Mouse (Mus musculus) bone marrow, adult 2 months (tissue): ENCODE measurements around the gene Vav3. TPM values are rescaled to one million over a fixed set of nuclear protein-coding genes. Genes with fewer than 3 reads are reported as not detected.
"Not testable (repeated sequence)": the region's sequence is repeated elsewhere in the genome, so short reads cannot be mapped to it uniquely, and the experiment has no call there.

Experiments
- H3K27ac ChIP-seq: fragments of 200-500 bp; 2 replicates; pipeline ENCODE4 v1.5.1; 2012; ENCODE audit warnings: low read depth, mild to moderate bottlenecking, control low read depth, inconsistent platforms, low read length; ENCODE audit not compliant: control insufficient read depth, poor library complexity, insufficient read depth
- H3K4me1 ChIP-seq: fragments of 200-500 bp; 2 replicates; pipeline ENCODE4 v1.6.1; 2011; ENCODE audit warnings: low read length; ENCODE audit not compliant: control insufficient read depth, insufficient read depth
- H3K4me3 ChIP-seq: fragments of 200-500 bp; replicated peaks from 2 replicates; pipeline ENCODE3; 2011; ENCODE audit warnings: mild to moderate bottlenecking, low read depth, low read length, control low read depth; ENCODE audit not compliant: control insufficient read depth
- CTCF ChIP-seq: fragments of 200-500 bp; IDR thresholded peaks from 2 replicates; pipeline ENCODE4 v1.5.1; 2011; ENCODE audit warnings: low read length, control low read depth; ENCODE audit not compliant: control insufficient read depth, insufficient read depth
- POLR2A ChIP-seq: fragments of 200-500 bp; IDR thresholded peaks from 2 replicates; pipeline ENCODE4 v1.6.1; 2011; ENCODE audit warnings: low read depth, mild to moderate bottlenecking, control low read depth, low read length, borderline replicate concordance; ENCODE audit not compliant: control insufficient read depth
- WGBS: fragments of 180-500 bp; shearing (Covaris S2); methylation state at CpG from one replicate; pipeline ENCODE4 v1.1.7; 2018; 5-methylcytosine and 5-hydroxymethylcytosine counted together
- polyA plus RNA-seq: library from polyadenylated mRNA; stranded (reverse); fragments of >200 nt; gene quantifications from 2 replicates; pipeline ENCODE4 v1.2.4, GENCODE M21; 2011; ENCODE audit warnings: low replicate concordance; ENCODE audit not compliant: missing spikeins, insufficient read depth, insufficient read length

Gene Vav3
- polyA plus RNA-seq, 1 experiment: 12.7 TPM

- 52% methylated on average over 2 of the region's 2 CpGs for WGBS
- H3K27ac ChIP-seq: no peak overlapping the region
- TF ChIP-seq POLR2A: no peak
- no peak for TF ChIP-seq CTCF
- H3K4me3 ChIP-seq: no peak overlapping the region
- H3K4me1 ChIP-seq: peaks cover 4% of the 10 kb centered on the region
These were observed 98.1 kb downstream of the Vav3 start for GRCm38 (mm10) chr3:109438552-109438951.

- Histone ChIP-seq H3K4me3 (no peak overlapping the region), H3K4me1 (peaks cover 4% of the 10 kb centered on the region)
- WGBS: 12% methylated on average over 8 of the region's 8 CpGs
These were observed 98.8 kb downstream of the Vav3 start for GRCm38 (mm10) chr3:109439253-109439652.

GRCm38 (mm10) chr3:109440001-109440400, 99.5 kb downstream of the Vav3 start:
- H3K27ac ChIP-seq: no peak overlapping the region
- whole genome bisulfite sequencing: 82% methylated on average over 6 of the region's 6 CpGs
- no peak overlapping the region for H3K4me3 ChIP-seq
- TF ChIP-seq CTCF: no peak
- no peak for TF ChIP-seq POLR2A
- peaks cover 2% of the 10 kb centered on the region; the same call in 1 of the 2 replicates for H3K4me1 ChIP-seq

More at GRCm38 (mm10) chr3:109439253-109439652, 98.8 kb downstream of the Vav3 start:
- TF ChIP-seq CTCF (no peak), POLR2A (no peak)
- peak overlapping the region; percentile 22; the same call in 1 of the 2 replicates for H3K27ac ChIP-seq

GRCm38 (mm10) chr3:109444077-109444476, 103.6 kb downstream of the Vav3 start:
- whole genome bisulfite sequencing: 56% methylated on average over 3 of the region's 3 CpGs
- peaks cover 2% of the 10 kb centered on the region; the same call in 1 of the 2 replicates for H3K4me1 ChIP-seq
- H3K27ac ChIP-seq: no peak overlapping the region
- no peak for TF ChIP-seq POLR2A
- H3K4me3 ChIP-seq: no peak overlapping the region

GRCm38 (mm10) chr3:109446903-109447302, 106.5 kb downstream of the Vav3 start:
- Histone ChIP-seq H3K4me3 (no peak overlapping the region), H3K27ac (no peak overlapping the region), H3K4me1 (peaks cover 5% of the 10 kb centered on the region; the same call in 1 of the 2 replicates)
- 44% methylated on average over 4 of the region's 4 CpGs for WGBS
- TF ChIP-seq CTCF (no peak), POLR2A (no peak)

- 19% methylated on average over 5 of the region's 5 CpGs for WGBS
- H3K4me3 ChIP-seq, H3K27ac ChIP-seq: not testable (repeated sequence)
- H3K4me1 ChIP-seq: peaks cover 10% of the 10 kb centered on the region; the same call in 1 of the 2 replicates
These were observed 107.8 kb downstream of the Vav3 start for GRCm38 (mm10) chr3:109448249-109448648.

- H3K27ac ChIP-seq: no peak overlapping the region
- WGBS: 5% methylated on average over 2 of the region's 2 CpGs
- H3K4me3 ChIP-seq: no peak overlapping the region
- TF ChIP-seq POLR2A: no peak
- no peak for TF ChIP-seq CTCF
- H3K4me1 ChIP-seq: peaks cover 10% of the 10 kb centered on the region; the same call in 1 of the 2 replicates
These were observed 111.5 kb downstream of the Vav3 start for GRCm38 (mm10) chr3:109451966-109452365.

DNA sequence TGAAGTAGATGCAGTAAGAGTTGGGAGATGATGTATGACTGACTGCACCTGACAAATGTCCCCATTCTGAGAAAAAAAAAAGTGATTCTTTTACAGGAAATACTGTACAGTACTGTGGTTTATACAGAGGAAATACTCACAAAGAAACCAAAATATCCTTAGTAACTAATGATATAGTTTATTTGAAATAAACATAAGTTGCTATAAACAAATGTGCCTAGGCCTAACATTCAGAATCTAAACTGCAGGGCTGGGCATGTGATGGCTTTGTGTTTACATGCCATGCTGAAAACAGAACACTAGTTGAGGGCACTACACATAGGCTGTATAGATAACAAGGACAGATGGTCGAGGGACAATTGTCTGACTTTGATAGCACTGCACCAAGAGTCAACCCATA, 114.2 kb downstream of the Vav3 start:
- Histone ChIP-seq H3K27ac (no peak overlapping the region), H3K4me3 (no peak overlapping the region), H3K4me1 (peaks cover 9% of the 10 kb centered on the region; the same call in 1 of the 2 replicates)
- TF ChIP-seq CTCF (no peak), POLR2A (no peak)
- WGBS: 55% methylated on average over 1 of the region's 1 CpGs

DNA sequence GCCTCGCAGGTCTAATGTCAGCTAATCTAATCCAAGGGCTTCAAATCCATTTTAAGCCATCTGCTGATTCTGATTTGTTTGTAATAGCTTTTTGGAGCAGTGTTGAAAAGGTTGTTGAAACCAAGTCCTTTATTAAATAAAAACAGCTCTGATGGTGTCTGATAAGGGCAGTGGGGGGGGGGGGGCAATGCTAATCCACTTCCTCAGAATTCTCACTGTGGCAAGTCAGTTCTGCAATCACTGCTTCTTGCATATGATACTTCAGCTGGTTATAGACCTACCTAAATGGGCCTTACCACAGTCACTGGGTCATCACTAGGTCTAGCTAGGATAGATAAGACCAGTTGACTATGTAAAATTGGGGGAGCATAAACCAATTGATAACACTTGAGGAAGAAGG, 115.9 kb downstream of the Vav3 start:
- 72% methylated on average over 1 of the region's 1 CpGs for WGBS
- H3K4me3 ChIP-seq: no peak overlapping the region
- no peak overlapping the region for H3K27ac ChIP-seq
- H3K4me1 ChIP-seq: peaks cover 7% of the 10 kb centered on the region; the same call in 1 of the 2 replicates
- TF ChIP-seq CTCF (no peak), POLR2A (no peak)
